Mouse (Mus musculus) right cerebral cortex, adult 2 months (tissue): Measurements from ENCODE around the gene Gap43.
"Not testable (repeated sequence)": the region's sequence is repeated elsewhere in the genome, so short reads cannot be mapped to it uniquely, and the experiment has no call there.

Experiments used
- DNase-seq, 2 experiments: peaks; one replicate each; pipeline ENCODE4 v3.0.0; 2021 to 2022; ENCODE audit warnings: low spot score in 2 of 2

Gene Gap43

DNA sequence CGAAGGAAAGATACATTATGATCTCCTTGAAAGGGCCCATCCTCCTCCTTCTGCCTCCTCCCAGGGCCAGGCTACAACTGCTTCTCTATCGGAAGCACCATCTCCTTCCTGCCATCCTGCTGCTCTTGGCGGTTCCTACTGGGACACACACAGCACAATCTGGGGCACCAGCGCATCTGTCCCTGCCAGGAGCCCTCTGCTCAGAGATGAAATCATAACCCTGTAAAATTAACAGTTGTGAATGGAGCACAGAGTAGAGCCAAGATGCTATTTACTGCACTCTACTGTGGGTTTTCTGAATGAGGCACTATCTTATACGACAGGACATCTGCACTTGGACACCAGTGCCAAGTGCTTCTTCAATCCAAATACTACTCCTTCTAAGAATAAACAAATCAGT is 46.0 kb downstream of the Gap43 start:
- no peak for DNase-seq

DNA sequence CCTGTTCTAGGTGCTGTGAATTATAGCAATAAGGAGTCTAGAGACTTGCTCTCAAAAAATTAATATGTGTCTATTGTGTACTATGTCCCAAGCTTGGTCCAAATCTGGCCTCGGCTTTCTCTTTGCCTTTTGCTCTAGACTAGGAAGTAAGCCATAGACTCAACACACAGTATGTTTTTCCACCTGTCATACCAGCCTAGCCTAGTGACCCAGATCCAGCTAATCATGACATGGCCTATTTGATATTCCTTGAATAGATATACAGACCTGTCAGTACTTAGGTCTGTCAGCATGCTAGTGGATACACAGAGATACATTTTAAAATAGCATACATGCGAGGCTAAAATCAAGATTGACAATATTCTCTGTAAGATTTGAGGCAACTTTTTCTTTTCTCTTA is 46.4 kb downstream of the Gap43 start:
- no peak for DNase-seq

DNA sequence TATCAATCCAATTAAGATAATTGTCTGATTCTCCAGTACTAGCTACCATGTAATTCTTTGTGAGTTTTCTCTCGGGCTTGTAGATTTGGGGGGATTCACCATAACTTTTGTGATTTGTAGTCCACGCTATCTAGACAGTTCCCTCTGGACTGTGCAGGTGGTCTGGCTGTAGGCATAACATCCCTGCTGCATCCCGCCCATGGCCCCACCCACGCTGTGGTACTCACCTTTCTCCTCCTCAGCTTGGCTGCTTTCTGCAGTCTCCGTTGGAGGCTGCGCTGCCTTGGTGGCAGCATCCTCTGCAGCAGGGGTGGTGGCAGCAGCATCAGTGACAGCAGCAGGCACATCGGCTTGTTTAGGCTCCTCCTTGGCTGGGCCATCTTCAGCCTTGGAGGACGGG is 48.9 kb downstream of the Gap43 start:
- no peak for DNase-seq

DNA sequence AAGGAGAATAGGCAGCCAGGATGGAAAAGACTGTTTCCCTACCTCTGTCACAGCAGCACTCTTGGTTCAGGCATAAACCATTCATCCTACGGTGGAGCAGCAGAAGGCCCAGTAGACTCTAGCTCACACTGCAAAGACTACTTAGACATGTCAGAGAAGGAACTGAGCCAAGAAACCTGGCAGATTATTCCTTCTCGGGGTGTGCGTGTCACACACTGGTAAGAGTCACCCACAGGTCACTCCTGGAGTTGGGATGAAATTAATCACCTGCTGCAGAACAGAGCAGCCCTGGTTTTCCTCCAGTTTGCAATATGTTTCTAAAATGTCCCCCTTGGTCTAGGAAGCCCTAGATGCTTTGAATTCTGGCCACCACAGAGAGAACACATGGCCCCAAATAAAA is 56.4 kb downstream of the Gap43 start:
- no peak for DNase-seq

DNA sequence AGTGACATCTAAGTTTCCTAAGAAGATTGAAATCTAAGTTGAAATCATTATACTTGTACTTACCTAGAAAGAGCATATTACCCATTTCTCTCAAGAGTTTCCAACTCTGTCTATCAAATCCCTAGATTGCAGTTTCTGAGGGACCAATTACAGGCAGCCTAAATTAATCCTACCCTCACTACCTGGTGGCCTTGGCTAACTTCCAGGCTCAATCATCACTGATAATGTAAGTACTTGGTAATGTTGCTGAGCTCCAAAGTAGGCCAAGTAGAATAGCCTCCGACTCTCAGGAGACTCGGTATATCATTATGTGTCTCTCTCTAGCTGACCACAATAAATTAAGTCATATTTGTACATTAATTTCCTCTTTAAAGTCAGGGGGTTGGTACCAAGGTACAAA is 62.7 kb downstream of the Gap43 start:
- DNase-seq = no peak

DNA sequence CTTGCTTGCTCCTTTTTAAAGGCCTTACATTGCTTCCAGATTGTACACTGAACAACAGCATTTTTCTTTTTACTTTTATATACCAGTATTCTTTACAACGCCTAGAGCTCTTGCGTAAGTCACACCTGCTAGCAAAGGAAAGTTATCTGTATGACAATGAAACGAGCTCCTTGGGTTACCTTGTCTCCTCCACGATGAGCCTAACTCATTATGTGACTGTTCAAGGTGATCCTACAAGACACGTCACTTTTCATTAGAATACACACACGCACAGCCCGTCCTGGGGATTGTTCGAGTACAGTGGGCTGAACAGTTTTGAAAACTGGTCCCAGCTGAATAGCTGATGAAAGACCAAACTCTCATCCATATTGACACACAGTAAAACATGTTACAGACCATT is 63.2 kb downstream of the Gap43 start:
- no peak for DNase-seq

DNA sequence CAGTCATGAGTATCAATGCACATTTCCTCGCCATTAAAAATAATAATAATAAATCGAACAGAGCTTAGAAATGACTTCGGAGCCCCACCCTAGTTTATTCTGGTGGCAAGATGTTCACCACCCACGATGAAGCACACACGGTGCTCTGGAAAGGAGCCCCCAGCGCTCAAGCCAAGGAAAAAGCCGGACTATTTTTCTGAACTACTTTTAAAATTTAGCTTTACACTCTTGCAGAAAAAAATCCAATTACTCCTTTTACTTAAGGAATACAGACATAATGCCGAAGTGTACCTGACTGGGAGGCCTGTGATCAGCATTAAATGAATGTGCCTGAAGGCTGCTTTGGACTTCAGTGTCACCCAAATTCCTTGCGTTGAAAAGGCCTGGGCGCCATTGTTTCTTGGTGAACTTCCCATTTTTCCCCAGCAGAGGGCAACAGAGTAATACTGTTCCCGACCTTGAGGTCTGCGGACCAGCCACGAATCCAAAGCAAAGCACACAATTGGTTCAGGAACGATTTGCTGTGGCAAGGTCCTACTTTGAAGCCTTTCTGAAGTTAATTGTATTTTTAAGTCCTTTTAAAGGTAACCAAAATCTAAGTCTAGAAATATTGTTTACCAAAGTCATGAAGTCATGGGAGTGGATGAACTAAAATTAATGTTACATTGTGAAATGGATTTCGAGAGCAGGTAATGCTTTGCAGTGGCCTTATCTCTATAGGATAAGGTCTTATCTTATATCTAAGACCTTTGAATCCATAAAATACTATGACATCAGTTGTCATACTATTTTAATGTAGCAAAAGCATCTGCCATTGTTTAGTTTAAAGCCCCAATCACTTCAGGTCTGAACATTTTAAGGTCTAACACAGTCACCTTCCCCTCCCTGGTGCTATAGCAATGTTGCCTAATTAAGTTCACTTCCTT is 64.0 kb downstream of the Gap43 start:
- peak; percentile 91 for DNase-seq

DNA sequence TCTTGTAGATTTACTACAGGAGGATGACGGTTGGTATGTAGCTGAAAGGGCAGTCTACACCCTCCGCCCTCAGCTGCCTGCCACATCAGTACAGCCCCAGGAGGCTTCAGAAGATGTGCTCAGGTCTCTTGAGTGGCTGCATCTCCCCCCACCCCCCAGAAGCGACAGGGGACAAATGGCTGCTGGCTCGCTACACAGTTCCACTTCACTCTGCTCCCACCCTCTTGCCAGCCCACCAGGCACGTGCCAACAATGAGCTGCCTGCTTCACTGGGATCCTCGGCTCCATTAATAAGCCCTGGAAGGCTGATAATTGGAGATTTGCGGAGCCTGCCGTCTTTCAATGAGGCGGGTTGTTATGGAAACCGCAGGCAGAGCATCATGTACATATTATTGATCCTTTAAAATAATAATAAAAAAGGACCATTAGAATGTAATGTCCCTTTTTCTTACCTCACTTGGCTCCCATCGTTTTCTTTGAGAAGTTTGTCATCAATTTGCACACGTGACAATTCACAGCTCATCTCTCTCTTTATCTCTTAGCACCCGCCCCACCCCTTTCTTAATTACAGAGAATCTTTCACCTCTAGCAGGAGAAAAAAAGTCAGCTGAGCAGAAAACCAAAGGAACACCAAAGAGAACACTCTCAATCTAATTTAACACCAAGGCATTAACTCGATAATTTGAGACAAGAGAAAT is 64.8 kb downstream of the Gap43 start:
- no peak for DNase-seq

DNA sequence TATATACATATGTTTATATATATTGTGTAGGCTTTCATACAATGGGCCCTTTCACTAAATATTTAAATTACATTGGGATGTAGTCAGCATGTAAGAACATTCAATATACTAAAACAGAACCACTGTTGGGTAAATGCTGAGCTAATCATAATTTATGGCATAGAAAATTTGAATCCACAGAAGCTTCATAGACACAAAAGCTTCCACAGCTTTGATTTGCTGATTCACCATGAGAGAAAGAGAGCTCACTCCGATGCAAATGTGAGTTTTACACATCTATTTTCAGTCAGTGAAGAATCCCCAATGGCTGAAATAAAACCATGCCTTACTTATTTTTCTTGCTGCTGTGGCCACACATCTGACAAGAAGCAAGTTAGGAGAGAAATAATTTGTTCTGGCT is 69.2 kb downstream of the Gap43 start:
- DNase-seq = no peak

DNA sequence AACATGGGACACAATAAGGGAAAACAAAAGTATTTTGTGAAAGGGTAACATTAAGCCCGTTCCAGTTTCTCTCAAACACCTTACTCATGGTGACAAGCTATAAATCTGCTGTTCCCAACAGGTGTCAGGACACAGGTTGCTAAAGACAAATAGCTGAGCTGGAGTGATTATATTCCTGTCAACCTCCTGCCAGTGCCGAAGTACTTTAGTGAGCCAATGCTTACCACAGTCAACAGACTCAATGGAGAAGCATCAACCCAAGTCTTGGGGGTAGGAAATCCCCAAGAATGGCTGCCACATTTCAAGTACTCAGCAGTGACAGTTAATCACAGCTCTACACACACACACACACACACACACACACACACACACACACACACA is 70.9 kb downstream of the Gap43 start:
- no peak for DNase-seq

DNA sequence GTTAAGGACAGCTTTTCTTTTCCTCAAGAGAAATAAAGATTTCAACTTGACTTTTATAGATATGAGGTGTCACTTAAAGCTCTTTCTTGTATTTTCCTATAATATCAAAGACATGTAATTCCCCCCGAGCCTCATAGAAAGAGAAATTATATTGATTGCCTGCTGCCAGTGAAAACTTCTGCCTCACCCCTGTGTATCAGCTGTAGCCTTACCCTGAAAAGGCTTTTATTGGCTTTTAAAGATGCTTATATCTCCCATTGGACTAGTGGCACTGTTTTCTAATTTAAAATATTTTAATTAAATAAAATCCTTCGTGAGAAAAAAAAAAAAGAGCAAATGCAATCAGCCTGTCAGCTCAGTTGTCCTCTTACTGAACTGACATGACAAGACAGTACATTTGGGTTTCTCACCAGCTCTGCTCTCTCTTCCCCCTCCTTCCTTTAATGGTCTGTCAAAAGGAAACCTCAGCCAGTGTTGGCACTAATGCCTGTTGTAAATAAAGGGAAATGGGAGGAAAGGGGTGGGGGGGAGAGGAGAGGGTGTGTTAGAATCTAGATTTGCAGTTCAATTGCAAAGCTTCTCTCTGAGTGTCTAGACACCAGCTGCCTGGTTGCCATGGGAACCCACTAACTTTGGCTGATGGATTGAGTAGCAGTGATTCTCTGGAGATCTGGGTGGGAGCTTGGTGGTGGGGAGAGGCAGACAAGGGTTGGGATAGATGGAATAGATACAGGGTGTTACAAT is 71.4 kb downstream of the Gap43 start:
- DNase-seq = peak; percentile 72 to 80

DNA sequence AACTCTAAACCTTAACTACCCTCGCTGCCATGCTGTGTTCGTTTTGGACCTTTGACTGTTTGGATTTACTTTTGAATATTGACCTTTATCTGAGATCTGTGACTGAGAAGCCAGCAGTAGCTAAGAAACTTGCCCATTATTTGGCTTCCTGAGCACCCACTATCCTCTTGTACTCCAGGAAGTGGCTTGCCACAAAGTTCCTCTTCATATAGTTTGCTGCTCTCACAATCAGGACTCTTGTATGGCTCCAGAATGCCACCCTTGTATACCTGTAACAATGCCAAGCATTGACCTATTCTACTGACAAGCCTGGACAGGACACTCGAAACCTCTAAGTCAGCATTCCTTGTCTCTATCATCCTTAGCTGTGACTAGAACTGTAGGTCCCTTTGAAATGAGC is 75.3 kb downstream of the Gap43 start:
- no peak for DNase-seq

DNA sequence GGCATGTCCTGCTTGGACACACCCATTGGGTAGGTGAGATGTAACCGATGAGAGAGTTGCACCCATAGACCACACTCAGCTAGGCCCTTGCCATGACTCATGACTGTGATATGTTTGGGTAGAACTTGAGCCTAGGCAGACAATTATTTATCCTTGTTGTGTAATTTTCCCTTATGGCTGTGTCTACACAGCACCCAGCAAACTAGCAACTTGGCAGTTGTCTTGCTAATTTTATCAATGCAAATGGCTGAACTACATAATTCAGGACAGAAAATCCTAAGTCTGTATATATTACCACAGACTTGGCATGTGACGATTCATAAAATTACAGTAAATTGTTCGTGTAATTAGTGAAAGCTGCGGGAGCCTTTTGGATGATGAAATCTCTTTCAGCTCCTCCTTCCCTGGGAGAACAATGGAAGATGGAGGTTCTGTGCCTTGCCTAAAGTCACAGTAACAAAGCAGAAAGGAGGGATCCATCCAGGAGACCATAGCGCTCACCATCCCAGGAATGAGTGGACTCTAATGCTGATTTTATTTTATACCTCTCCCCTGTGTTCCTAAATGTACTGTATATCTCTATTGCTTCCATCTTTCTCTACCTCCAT is 77.4 kb downstream of the Gap43 start:
- DNase-seq = no peak

DNA sequence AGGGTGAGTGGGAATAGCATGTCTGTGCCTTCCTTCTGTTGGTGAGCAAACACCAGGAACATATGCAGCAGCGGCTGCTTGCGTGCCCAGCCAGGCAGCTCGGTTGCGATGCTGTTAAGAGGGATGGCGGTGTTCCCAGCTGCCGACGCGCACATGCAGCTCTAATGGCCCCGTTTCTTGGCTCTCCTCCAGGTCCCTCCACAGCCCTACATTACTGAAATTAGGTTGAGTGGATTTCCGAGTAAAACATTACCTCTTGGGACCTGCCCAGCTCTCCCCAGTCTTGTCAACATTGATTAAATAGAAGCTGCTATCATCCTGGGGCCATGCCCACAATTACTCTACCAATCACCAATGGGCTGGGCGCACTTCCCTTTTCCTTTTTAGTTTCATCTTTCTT is 84.8 kb downstream of the Gap43 start:
- DNase-seq = peak; percentile 60 to 72

DNA sequence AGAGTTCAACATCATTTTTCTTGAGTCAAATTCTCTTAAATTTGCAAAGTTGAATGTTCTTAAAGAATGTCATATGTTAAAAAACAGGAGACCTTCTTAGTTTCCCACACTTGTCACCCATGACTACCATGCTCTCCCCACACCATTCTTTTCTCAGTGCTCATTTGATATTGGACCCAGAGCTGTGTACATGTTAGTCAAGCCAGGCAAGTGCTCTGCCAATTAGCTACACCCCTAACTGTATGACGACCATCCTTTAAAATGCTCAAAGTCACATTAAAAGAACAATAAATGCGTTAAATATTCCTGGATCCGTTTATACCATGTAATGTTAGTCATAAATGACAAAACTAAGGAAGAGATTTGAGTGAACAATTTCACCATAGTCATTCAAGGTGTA is 85.2 kb downstream of the Gap43 start:
- no peak for DNase-seq

DNA sequence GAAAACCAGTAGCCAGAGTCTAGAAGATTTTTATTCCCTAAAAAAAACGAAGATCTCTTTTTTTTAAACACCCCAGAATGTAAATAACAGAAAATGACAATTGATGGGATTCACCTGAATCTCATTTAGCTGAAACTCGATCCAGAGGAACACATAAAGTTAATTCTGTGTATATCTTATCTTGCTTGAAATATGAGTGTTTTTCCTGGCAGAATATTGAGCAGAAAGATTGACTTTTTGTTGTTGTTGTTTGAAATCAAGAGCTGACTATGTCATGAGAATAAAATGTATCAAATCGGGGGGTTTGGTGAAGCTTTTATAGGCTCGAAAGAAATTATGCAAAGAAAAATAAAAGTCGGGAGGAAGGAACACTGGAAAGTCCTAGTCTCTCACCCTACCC is 88.2 kb downstream of the Gap43 start:
- no peak for DNase-seq

DNA sequence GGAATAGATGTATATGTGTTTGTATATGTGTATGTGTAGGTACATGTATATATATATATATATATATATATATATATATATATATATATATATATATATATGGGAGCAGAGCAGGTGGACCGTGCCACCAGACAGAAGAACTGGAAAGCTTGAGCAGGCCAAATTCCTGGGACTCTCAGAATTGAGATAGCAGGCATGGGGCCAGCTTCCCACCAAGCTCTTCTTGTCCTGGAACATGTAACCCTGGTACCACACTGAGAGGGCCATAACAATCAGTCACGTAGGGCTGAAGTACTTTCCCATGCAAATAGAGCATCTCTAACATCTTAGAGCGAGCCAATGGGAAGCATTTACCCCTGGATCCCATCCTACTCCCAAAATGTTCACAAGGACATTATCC is 96.3 kb downstream of the Gap43 start:
- not testable (repeated sequence) for DNase-seq

DNA sequence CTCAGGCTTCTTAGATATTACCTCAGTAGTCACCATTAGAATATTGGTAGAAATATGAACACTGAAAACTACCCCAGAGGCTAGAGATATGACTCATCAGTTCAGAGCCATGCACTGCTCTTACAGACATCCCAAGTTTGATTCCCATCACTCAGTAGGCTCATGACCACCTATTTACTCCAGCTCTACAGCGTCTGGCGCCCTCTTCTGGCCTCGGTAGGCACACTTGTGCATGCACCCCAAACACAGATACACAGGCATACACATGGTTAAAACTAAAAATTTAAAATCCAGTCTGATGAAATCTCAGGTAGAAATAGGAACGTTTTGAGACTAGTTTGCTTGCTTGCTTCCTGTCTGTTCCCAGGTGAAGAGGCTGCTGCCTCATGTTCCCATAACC is 109.1 kb downstream of the Gap43 start:
- DNase-seq = no peak
